In genomic region chrX:98869165-98869564, GRCm38 (mm10) we compare ENCODE assay signal across 23 mouse cellular contexts. TPM values are rescaled to one million over a fixed set of nuclear protein-coding genes. Genes with fewer than 3 reads are reported as not detected.
DNase-seq lines count a peak whose midpoint lies in the region; ATAC-seq and TF ChIP-seq lines count a peak whose summit lies in the region.
"Had no signal": no experiment of that assay in that cellular context is flagged by ENCODE, and none has a peak within 500 bp of the region (broad histone marks: within the 10 kb centered on the region; RNA-seq: fewer than 3 reads in every experiment).

No protein-coding gene starts in this region.

- peaks cover 0 to 8% of the 10 kb centered on the region in 2 experiments; a peak in 1 of 4 replicates for H3K4me1 ChIP-seq in CH12.LX (ENCODE audit: control insufficient read depth in 1 of 2, insufficient read depth in 2 of 2)
- peaks cover 4% of the 10 kb centered on the region for H3K4me1 ChIP-seq in brown adipose tissue, adult 24 weeks (ENCODE audit: control insufficient read depth, insufficient read depth, insufficient read length, low read length)
- peaks cover 67% of the 10 kb centered on the region for H3K4me1 ChIP-seq in megakaryocyte, embryonic 14.5 days
- H3K4me1 ChIP-seq: embryonic facial prominence, embryonic 12.5 days; embryonic facial prominence, embryonic 15.5 days; forebrain, embryonic 13.5 days; heart, embryonic 15.5 days; hindbrain, embryonic 12.5 days; hindbrain, embryonic 15.5 days had no signal

- no peak for TF ChIP-seq EP300 in CH12.LX (IDR thresholded peaks at IDR 0.05; ENCODE audit: low read length)

- H3K27me3 ChIP-seq in CH12.LX (replicated peaks) = no peaks in the 10 kb centered on the region
- peaks cover 11% of the 10 kb centered on the region for H3K27me3 ChIP-seq in megakaryocyte, embryonic 14.5 days (replicated peaks)
- H3K27me3 ChIP-seq: embryonic facial prominence, embryonic 15.5 days; forebrain, embryonic 13.5 days; heart, embryonic 15.5 days; hindbrain, embryonic 15.5 days had no signal

- H3K9me3 ChIP-seq in CH12.LX (replicated peaks; ENCODE audit: low read length) = no peaks in the 10 kb centered on the region
- no peaks in the 10 kb centered on the region for H3K9me3 ChIP-seq in megakaryocyte, embryonic 14.5 days
- H3K9me3 ChIP-seq: embryonic facial prominence, embryonic 12.5 days; embryonic facial prominence, embryonic 15.5 days; forebrain, embryonic 13.5 days; heart, embryonic 12.5 days; heart, embryonic 15.5 days; hindbrain, embryonic 12.5 days; hindbrain, embryonic 15.5 days had no signal

- no peaks in the 10 kb centered on the region for H3K36me3 ChIP-seq in CH12.LX (replicated peaks in 1 of 2; ENCODE audit: control insufficient read depth in 1 of 2, insufficient read depth in 1 of 2, low read length in 1 of 2)
- peaks cover 9% of the 10 kb centered on the region for H3K36me3 ChIP-seq in megakaryocyte, embryonic 14.5 days (replicated peaks; ENCODE audit: low read length)
- H3K36me3 ChIP-seq: embryonic facial prominence, embryonic 12.5 days; embryonic facial prominence, embryonic 15.5 days; heart, embryonic 12.5 days; heart, embryonic 15.5 days; hindbrain, embryonic 12.5 days; hindbrain, embryonic 15.5 days had no signal

- no peak for TF ChIP-seq RAD21 in CH12.LX (IDR thresholded peaks at IDR 0.05; ENCODE audit: low read depth, low read length)

- ATAC-seq in hematopoietic stem cell, adult 5-6 weeks (replicated peaks in 1 of 2; ENCODE audit: insufficient read depth in 1 of 2, low FRiP score in 2 of 2, low TSS enrichment in 1 of 2, low read depth in 1 of 2, poor library complexity in 2 of 2, severe bottlenecking in 2 of 2) = peak; percentile 50 to 64; a peak in 2 of 4 replicates
- ATAC-seq: forebrain, embryonic 13.5 days; forebrain, embryonic 16.5 days had no signal

- no peaks in the 10 kb centered on the region for H3K79me2 ChIP-seq in CH12.LX (replicated peaks; ENCODE audit: control insufficient read depth, extremely low read depth, insufficient read depth, poor library complexity, severe bottlenecking)

- H3K4me3 ChIP-seq in CH12.LX (replicated peaks in 1 of 3; ENCODE audit: low read depth in 2 of 3, low read length in 2 of 3, poor library complexity in 1 of 3) = no peak overlapping the region
- no peak overlapping the region for H3K4me3 ChIP-seq in brown adipose tissue, adult 24 weeks (ENCODE audit: insufficient read depth, low read depth, low read length)
- H3K4me3 ChIP-seq in megakaryocyte, embryonic 14.5 days (replicated peaks) = peak overlapping the region; percentile 18
- H3K4me3 ChIP-seq: embryonic facial prominence, embryonic 12.5 days; embryonic facial prominence, embryonic 15.5 days; forebrain, embryonic 13.5 days; heart, embryonic 12.5 days; heart, embryonic 15.5 days; hindbrain, embryonic 12.5 days; hindbrain, embryonic 15.5 days had no signal

- no peak for TF ChIP-seq POLR2A in CH12.LX (IDR thresholded peaks at IDR 0.05; ENCODE audit: low read depth, low read length)

- in situ Hi-C loops in CH12.LX (cut with MboI; ENCODE audit: low pct_ligation_motif_present, low pct_unique_long_range_greater_than_20kb, low sequenced_read_pairs) = no loop called here

- H3K9ac ChIP-seq in CH12.LX (ENCODE audit: insufficient read depth, low read depth) = no peak overlapping the region
- H3K9ac ChIP-seq: embryonic facial prominence, embryonic 12.5 days; embryonic facial prominence, embryonic 15.5 days; forebrain, embryonic 13.5 days; heart, embryonic 12.5 days; heart, embryonic 15.5 days; hindbrain, embryonic 12.5 days; hindbrain, embryonic 15.5 days had no signal

- H3K27ac ChIP-seq in CH12.LX (ENCODE audit: insufficient read depth, low read depth) = no peak overlapping the region
- H3K27ac ChIP-seq in brown adipose tissue, adult 24 weeks (replicated peaks; ENCODE audit: low read depth, low read length) = peak overlapping the region; percentile 11; the same call in 1 of the 2 replicates
- H3K27ac ChIP-seq: embryonic facial prominence, embryonic 12.5 days; embryonic facial prominence, embryonic 15.5 days; forebrain, embryonic 13.5 days; heart, embryonic 15.5 days; hindbrain, embryonic 12.5 days; hindbrain, embryonic 15.5 days had no signal

- H3K4me2 ChIP-seq in CH12.LX (ENCODE audit: insufficient read depth, low read depth, poor library complexity, severe bottlenecking) = no peak overlapping the region
- H3K4me2 ChIP-seq: embryonic facial prominence, embryonic 12.5 days; embryonic facial prominence, embryonic 15.5 days; forebrain, embryonic 13.5 days; heart, embryonic 12.5 days; heart, embryonic 15.5 days; hindbrain, embryonic 12.5 days; hindbrain, embryonic 15.5 days had no signal

- dilution Hi-C loops in CH12.LX (cut with MboI; ENCODE audit: extremely low pct_ligation_motif_present, extremely low pct_unique_long_range_greater_than_20kb, low sequenced_read_pairs) = no loop called here

- peak; percentile 15 for DNase-seq in CH12.LX (ENCODE audit: extremely low read depth)
- no peak for DNase-seq in right cerebral cortex, postnatal 25 days
- DNase-seq in spleen, postnatal 10 days (ENCODE audit: low spot score in 2 of 2) = no peak
- DNase-seq in left cerebral cortex, adult 18-20 months (ENCODE audit: low spot score in 2 of 2) = no peak
- DNase-seq in urinary bladder, adult 18-20 months (ENCODE audit: low spot score in 2 of 2) = no peak
- DNase-seq: adrenal gland, postnatal 14 days; B cell, adult 2 months; cerebellum, adult 18-20 months; cerebellum, adult 9-10 months; cerebellum, postnatal 14 days; heart, postnatal 4 days had no signal

- no peak for TF ChIP-seq CTCF in CH12.LX (conservative IDR thresholded peaks at IDR 0.05 in 1 of 2, IDR thresholded peaks at IDR 0.05 in 1 of 2; ENCODE audit: low read depth in 2 of 2, low read length in 2 of 2)

TF ChIP-seq in CH12.LX, 34 proteins besides CTCF, POLR2A, EP300 and RAD21:
- TF ChIP-seq E2F4 (IDR thresholded peaks at IDR 0.05; ENCODE audit: insufficient replicate concordance, low read depth, low read length) = no peak
- no peak for TF ChIP-seq ZNF384 (IDR thresholded peaks at IDR 0.05; ENCODE audit: low read depth, low read length)
- TF ChIP-seq ETS1 (conservative IDR thresholded peaks at IDR 0.05; ENCODE audit: low read depth, low read length) = no peak
- no peak for TF ChIP-seq KAT2A (IDR thresholded peaks at IDR 0.05; ENCODE audit: insufficient replicate concordance, low read length)
- no peak for TF ChIP-seq MAFK (IDR thresholded peaks at IDR 0.05; ENCODE audit: insufficient replicate concordance, low read length)
- TF ChIP-seq CHD2 (IDR thresholded peaks at IDR 0.05; ENCODE audit: low read length) = no peak
- no peak for TF ChIP-seq MYC (IDR thresholded peaks at IDR 0.05; ENCODE audit: low read depth, low read length)
- no peak for TF ChIP-seq MXI1 (IDR thresholded peaks at IDR 0.05; ENCODE audit: low read depth, low read length)
- no peak for TF ChIP-seq USF2 (conservative IDR thresholded peaks at IDR 0.05; ENCODE audit: low read depth, low read length)
- TF ChIP-seq TBP (conservative IDR thresholded peaks at IDR 0.05; ENCODE audit: low read depth, low read length) = no peak

RNA-seq across cellular contexts. Expression of gene Ophn1, which starts 21.7 kb away (rescaled TPM):
- total RNA-seq in CH12.LX (2012; rRNA removed) (not detected in 2 replicates), CH12.LX (2014; rRNA removed) (not detected in 2 replicates)
- not detected in 2 replicates for polyA plus RNA-seq in CH12.LX (2012; ENCODE audit: insufficient read length, low read depth)
- 13.8 and 15.3 TPM in 2 replicates for polyA plus RNA-seq in brown adipose tissue, adult 24 weeks (2012; ENCODE audit: insufficient read depth, insufficient read length, missing spikeins)
- total RNA-seq in hematopoietic stem cell, adult 5-6 weeks (2017) = 4.0 and 5.8 TPM in 2 replicates
- 23.1 and 23.9 TPM in 2 replicates for polyA plus RNA-seq in megakaryocyte, embryonic 14.5 days (2012; ENCODE audit: insufficient read depth, low replicate concordance)
- total RNA-seq in left cerebral cortex, adult 18-20 months (2021) = 10 to 100 TPM; 41.0 to 42.4 TPM
- total RNA-seq: MEL had no signal
